Mouse (Mus musculus) myocyte (in vitro differentiated cells): Measurements from ENCODE around the gene Hist2h2bb.

Experiments used
- CEBPB ChIP-seq: IDR thresholded peaks from 2 replicates; pipeline ENCODE4 v1.6.1; 2011; ENCODE audit warnings: mild to moderate bottlenecking, moderate library complexity; ENCODE audit not compliant: poor library complexity, insufficient read depth, severe bottlenecking
- MAX ChIP-seq: IDR thresholded peaks from one replicate; pipeline ENCODE4 v1.6.1; 2011; ENCODE audit warnings: low read depth, mild to moderate bottlenecking, control low read depth
- MYOD1 ChIP-seq, 3 experiments: IDR thresholded peaks; one replicate each; pipeline ENCODE4 v1.6.1; 2011; ENCODE audit warnings: control low read depth in 2 of 3, low read depth in 2 of 3, mild to moderate bottlenecking in 2 of 3, moderate library complexity in 1 of 3; ENCODE audit not compliant: insufficient read length in 2 of 3, control insufficient read depth in 1 of 3
- MYOG ChIP-seq, 3 experiments: IDR thresholded peaks; one replicate each; pipeline ENCODE4 v1.6.1; 2011; ENCODE audit warnings: control low read depth in 2 of 3, low read depth in 2 of 3, mild to moderate bottlenecking in 2 of 3; ENCODE audit not compliant: insufficient read length in 2 of 3, control insufficient read depth in 1 of 3, insufficient read depth in 1 of 3
- POLR2A ChIP-seq: IDR thresholded peaks from one replicate; pipeline ENCODE4 v1.6.1; 2011; ENCODE audit warnings: low read depth, mild to moderate bottlenecking, control low read depth, moderate library complexity; ENCODE audit not compliant: insufficient read length
- REST ChIP-seq: IDR thresholded peaks from one replicate; pipeline ENCODE4 v1.6.1; 2011; ENCODE audit warnings: mild to moderate bottlenecking, control low read depth, moderate library complexity; ENCODE audit not compliant: insufficient read depth, insufficient read length
- USF1 ChIP-seq: IDR thresholded peaks from one replicate; pipeline ENCODE4 v1.6.1; 2011; ENCODE audit warnings: low read depth, mild to moderate bottlenecking, control low read depth, moderate library complexity

- no peak for TF ChIP-seq MYOG (IDR thresholded peaks at IDR 0.05; ENCODE audit: control insufficient read depth in 1 of 3, insufficient read depth in 1 of 3, insufficient read length in 2 of 3, low read depth in 2 of 3)
- TF ChIP-seq POLR2A, result no peak
- no peak for TF ChIP-seq REST
- TF ChIP-seq USF1, result no peak
- no peak for TF ChIP-seq CEBPB
- TF ChIP-seq MYOD1 (IDR thresholded peaks at IDR 0.05; ENCODE audit: control insufficient read depth in 1 of 3, insufficient read length in 2 of 3, low read depth in 2 of 3), result no peak
- TF ChIP-seq MAX, result no peak
Observed at GRCm38 (mm10) chr3:96230404-96230803, 39.1 kb upstream of the Hist2h2bb start.
